Mouse (Mus musculus) midbrain, embryonic 14.5 days (tissue): ENCODE data around the gene Ubqln3. TPM values are rescaled to one million over a fixed set of nuclear protein-coding genes. Genes with fewer than 3 reads are reported as not detected.

ENCODE experiments used
- ATAC-seq: fragments of 200-750 bp; cut with Nextera tagmentation; 2 replicates; pipeline ENCODE4 v1.8.0; 2017; ENCODE audit warnings: moderate number of reproducible peaks, moderate library complexity; ENCODE audit not compliant: low FRiP score, low TSS enrichment
- DNase-seq: peaks from one replicate; pipeline ENCODE4 v3.0.0-alpha.2; 2015
- H3K27ac ChIP-seq: fragments of 300-500 bp; sonication (generic); replicated peaks from 2 replicates; pipeline ENCODE4 v1.5.1; 2014; ENCODE audit warnings: mild to moderate bottlenecking, low read depth, low read length, moderate library complexity
- H3K27me3 ChIP-seq: fragments of 300-500 bp; sonication (generic); 2 replicates; pipeline ENCODE4 v1.6.1; 2014; ENCODE audit warnings: low read length, control low read depth, mixed read lengths; ENCODE audit not compliant: control insufficient read depth, insufficient read depth
- H3K36me3 ChIP-seq: fragments of 300-500 bp; sonication (generic); 2 replicates; pipeline ENCODE4 v1.6.1; 2014; ENCODE audit warnings: low read length, control low read depth; ENCODE audit not compliant: control insufficient read depth, insufficient read depth
- H3K4me1 ChIP-seq: fragments of 300-500 bp; sonication (generic); 2 replicates; pipeline ENCODE4 v1.6.1; 2014; ENCODE audit warnings: mild to moderate bottlenecking, antibody characterized with exemption, low read length, control low read depth; ENCODE audit not compliant: control insufficient read depth, insufficient read depth
- H3K4me2 ChIP-seq: fragments of 300-500 bp; sonication (generic); 2 replicates; pipeline ENCODE4 v1.6.1; 2014; ENCODE audit warnings: mild to moderate bottlenecking, low read length, moderate library complexity
- H3K4me3 ChIP-seq: fragments of 300-500 bp; sonication (generic); replicated peaks from 2 replicates; pipeline ENCODE4 v1.5.1; 2014; ENCODE audit warnings: low read depth, low read length
- H3K9ac ChIP-seq: fragments of 300-500 bp; sonication (generic); replicated peaks from 2 replicates; pipeline ENCODE4 v1.6.1; 2014; ENCODE audit warnings: mild to moderate bottlenecking, low read length, moderate library complexity
- H3K9me3 ChIP-seq: fragments of 300-500 bp; sonication (generic); 2 replicates; pipeline ENCODE4 v1.6.1; 2016; ENCODE audit warnings: low read length, control low read depth, mixed read lengths; ENCODE audit not compliant: control insufficient read depth
- whole genome bisulfite sequencing: fragments of 180-500 bp; shearing (Covaris S2); extraction: QIAGEN DNeasy Blood & Tissue Kit; methylation state at CpG from one replicate; pipeline ENCODE4 v1.1.7; 2014; 5-methylcytosine and 5-hydroxymethylcytosine counted together
- polyA plus RNA-seq: library from polyadenylated mRNA; unstranded; fragments of >200 nt; fragmentation: Nextera tagmentation; extraction: Ambion mirVana; gene quantifications from 2 replicates; pipeline ENCODE4 v1.2.1, GENCODE M21; 2014

Ubqln3 gene
- polyA plus RNA-seq, 1 experiment from 2014 or later = not detected

DNA sequence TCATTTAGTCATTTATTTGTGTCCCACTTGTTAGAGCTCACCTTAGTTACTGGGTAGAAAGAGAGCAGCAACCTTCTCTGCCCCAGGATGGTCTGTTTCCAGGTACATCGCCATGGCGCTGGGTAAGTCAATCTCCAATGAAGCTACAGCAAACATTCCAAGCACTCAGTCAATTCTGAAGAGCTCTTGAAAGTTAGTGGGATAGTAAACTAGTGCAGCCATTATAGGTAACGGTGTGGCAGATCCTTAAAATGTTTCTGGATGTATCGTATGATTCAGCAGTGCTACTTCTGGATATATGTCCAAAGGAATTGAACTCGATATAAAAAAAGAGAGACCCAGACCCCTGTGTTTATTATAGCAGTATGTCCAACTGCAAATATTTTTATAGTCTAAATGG is 5.8 kb downstream of the Ubqln3 start, which contains the start of gene Olfr643:
TSS of gene Olfr643 (minus strand) at position 101 of the 400 bp plus-strand sequence.
- Histone ChIP-seq H3K27ac (no peak within 1 kb of the TSS), H3K4me3 (no peak within 1 kb of the TSS), H3K36me3 (no peaks in the 10 kb centered on the region), H3K4me2 (no peak within 1 kb of the TSS), H3K9ac (no peak within 1 kb of the TSS), H3K9me3 (no peaks in the 10 kb centered on the region), H3K4me1 (no peaks in the 10 kb centered on the region), H3K27me3 (no peaks in the 10 kb centered on the region)
- ATAC-seq (no peak), DNase-seq (no peak)
- WGBS = 90% methylated on average over 5 of the region's 5 CpGs

DNA sequence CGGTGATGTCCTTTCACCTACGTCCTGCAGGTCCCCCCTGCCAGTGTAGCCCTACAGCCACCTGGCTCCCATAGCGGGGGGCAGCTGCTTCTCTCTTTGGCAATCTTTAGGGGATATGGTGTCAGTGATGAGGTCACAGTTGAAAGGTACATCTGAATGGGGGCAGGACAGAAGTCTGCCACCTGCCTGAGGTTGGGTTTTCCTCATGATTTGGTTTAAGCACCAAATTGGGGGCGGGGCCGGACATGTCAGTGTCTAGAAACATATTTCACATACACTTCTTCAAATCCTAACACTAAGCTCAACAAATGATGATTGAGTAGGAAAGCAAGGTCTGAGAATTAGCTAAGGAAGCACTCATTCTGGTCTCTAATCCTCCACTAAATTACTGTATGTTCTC is 13.4 kb downstream of the Ubqln3 start, which contains the start of gene Ubqln5:
TSS of gene Ubqln5 (minus strand) at position 101 of the 400 bp plus-strand sequence.
- Histone ChIP-seq H3K27me3 (no peaks in the 10 kb centered on the region), H3K9me3 (no peaks in the 10 kb centered on the region), H3K4me3 (no peak within 1 kb of the TSS), H3K4me2 (no peak within 1 kb of the TSS), H3K9ac (no peak within 1 kb of the TSS), H3K27ac (no peak within 1 kb of the TSS), H3K36me3 (no peaks in the 10 kb centered on the region), H3K4me1 (no peaks in the 10 kb centered on the region)
- 95% methylated on average over 5 of the region's 5 CpGs for WGBS
- no peak for ATAC-seq
- DNase-seq = no peak

DNA sequence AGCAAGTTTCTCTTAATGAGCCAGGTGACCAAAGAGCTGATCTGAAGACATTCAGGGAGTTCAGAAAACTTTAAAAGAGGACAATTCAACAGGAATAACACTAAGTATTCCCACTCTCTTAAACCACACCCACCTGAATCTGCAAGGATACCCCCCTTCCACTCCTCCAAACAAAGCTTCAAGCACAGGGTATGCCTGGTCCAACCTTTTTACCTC is 38.4 kb downstream of the Ubqln3 start, which contains the start of gene Olfr646:
TSS of gene Olfr646 (plus strand) at position 117 of the 216 bp plus-strand sequence.
- no peaks in the 10 kb centered on the region for H3K36me3 ChIP-seq
- H3K9ac ChIP-seq = no peak within 1 kb of the TSS
- no peak within 1 kb of the TSS for H3K27ac ChIP-seq
- H3K9me3 ChIP-seq = no peaks in the 10 kb centered on the region
- H3K4me3 ChIP-seq = no peak within 1 kb of the TSS
- DNase-seq (no peak), ATAC-seq (no peak)
- no peaks in the 10 kb centered on the region for H3K4me1 ChIP-seq
- H3K4me2 ChIP-seq = no peak within 1 kb of the TSS
- no peaks in the 10 kb centered on the region for H3K27me3 ChIP-seq

DNA sequence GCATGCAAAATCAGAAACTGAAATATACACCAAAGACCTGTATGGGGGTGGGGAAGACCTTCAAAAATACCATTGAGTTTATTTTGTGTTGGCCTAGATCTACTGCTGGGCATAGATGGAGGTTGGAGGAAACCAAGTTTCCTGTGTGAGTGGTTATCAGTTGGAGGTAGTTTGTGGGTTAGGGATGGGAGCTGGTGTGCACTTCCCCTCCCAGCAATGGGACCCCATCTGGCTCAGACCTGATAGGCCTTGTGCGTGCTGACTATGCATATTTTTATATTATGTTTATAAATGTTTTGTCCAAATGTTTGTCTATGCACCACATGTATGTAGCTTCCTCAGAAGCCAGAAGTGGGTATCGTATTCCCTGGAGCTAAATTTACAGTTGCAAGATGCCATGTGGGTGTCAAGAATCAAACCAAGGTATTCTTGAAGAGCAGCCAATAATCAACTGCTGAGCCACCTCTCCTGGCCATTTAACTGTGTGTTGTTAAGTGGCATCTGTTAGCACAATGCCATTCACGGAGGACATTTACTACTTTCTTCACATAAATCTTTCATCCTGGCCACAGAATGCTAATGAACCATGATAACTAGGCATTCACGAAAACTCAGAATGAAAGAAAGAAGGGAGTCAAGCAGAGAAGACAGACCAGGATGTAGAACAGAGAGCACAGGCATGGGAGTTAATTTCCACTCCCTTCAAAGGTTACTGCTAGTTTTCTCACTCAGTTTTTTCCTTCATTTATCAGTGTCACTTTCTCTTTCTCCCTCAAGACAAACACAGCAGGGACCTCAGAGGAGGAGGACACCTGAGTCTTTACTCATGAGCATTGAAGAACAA is 38.9 kb downstream of the Ubqln3 start:
- H3K4me3 ChIP-seq = no peak overlapping the region
- no peaks in the 10 kb centered on the region for H3K9me3 ChIP-seq
- WGBS = 78% methylated on average over 4 of the region's 4 CpGs
- ATAC-seq (no peak), DNase-seq (no peak)
- H3K9ac ChIP-seq = no peak overlapping the region
- H3K4me2 ChIP-seq = no peak overlapping the region
- H3K4me1 ChIP-seq = no peaks in the 10 kb centered on the region
- H3K27ac ChIP-seq = no peak overlapping the region
- no peaks in the 10 kb centered on the region for H3K36me3 ChIP-seq
- H3K27me3 ChIP-seq = no peaks in the 10 kb centered on the region

Other genes starting within 250 kb of the Ubqln3 start
- not detected in 2 replicates for gene Olfr64, start 248.8 kb downstream of the Ubqln3 start, polyA plus RNA-seq
- gene Olfr65, start 239.8 kb downstream of the Ubqln3 start, polyA plus RNA-seq = not detected in 2 replicates
- gene Olfr631, start 214.5 kb downstream of the Ubqln3 start, polyA plus RNA-seq = not detected in 2 replicates
- gene Olfr632, start 208.9 kb downstream of the Ubqln3 start, polyA plus RNA-seq = not detected in 2 replicates
- gene Olfr633, start 198.8 kb downstream of the Ubqln3 start, polyA plus RNA-seq = not detected in 2 replicates
- gene Olfr635, start 172.1 kb downstream of the Ubqln3 start, polyA plus RNA-seq = not detected in 2 replicates
- gene Olfr638, start 144.5 kb downstream of the Ubqln3 start, polyA plus RNA-seq = not detected in 2 replicates
- not detected in 2 replicates for gene Olfr639, start 126.0 kb downstream of the Ubqln3 start, polyA plus RNA-seq
- gene Olfr640, start 117.7 kb downstream of the Ubqln3 start, polyA plus RNA-seq = not detected in 2 replicates
- not detected in 2 replicates for gene Olfr641, start 107.8 kb downstream of the Ubqln3 start, polyA plus RNA-seq
- gene Olfr642, start 90.6 kb downstream of the Ubqln3 start, polyA plus RNA-seq = not detected in 2 replicates
- gene 4930516K23Rik, start 81.8 kb downstream of the Ubqln3 start, polyA plus RNA-seq = not detected in 2 replicates
- gene Olfr644, start 71.4 kb downstream of the Ubqln3 start, polyA plus RNA-seq = not detected in 2 replicates
- not detected in 2 replicates for gene Olfr645, start 57.8 kb downstream of the Ubqln3 start, polyA plus RNA-seq
- not detected in 2 replicates for gene Olfr646, start 38.4 kb downstream of the Ubqln3 start, polyA plus RNA-seq
- gene Ubqln5, start 13.5 kb downstream of the Ubqln3 start, polyA plus RNA-seq = not detected in 2 replicates
- gene Olfr643, start 5.9 kb downstream of the Ubqln3 start, polyA plus RNA-seq = not detected in 2 replicates
- gene Ubqlnl, start 7.3 kb upstream of the Ubqln3 start, polyA plus RNA-seq = not detected in 2 replicates
- gene Olfm5, start 21.6 kb upstream of the Ubqln3 start, polyA plus RNA-seq = not detected in 2 replicates
- gene Olfr648, start 40.1 kb upstream of the Ubqln3 start, polyA plus RNA-seq = 0.50 and 0.74 TPM in 2 replicates
- gene Olfr649, start 52.7 kb upstream of the Ubqln3 start, polyA plus RNA-seq = not detected in 2 replicates
- 0.19 and 0.59 TPM in 2 replicates for gene Trim6, start 75.5 kb upstream of the Ubqln3 start, polyA plus RNA-seq
- gene Trim34a, start 101.2 kb upstream of the Ubqln3 start, polyA plus RNA-seq = 0.38 and 1.4 TPM in 2 replicates
- gene Trim5, start 144.8 kb upstream of the Ubqln3 start, polyA plus RNA-seq = 0.11 TPM in 1 of 2 replicates, not detected in the other
- gene Trim12a, start 172.2 kb upstream of the Ubqln3 start, polyA plus RNA-seq = 1.1 and 1.6 TPM in 2 replicates
- not detected in 2 replicates for gene Trim34b, start 186.2 kb upstream of the Ubqln3 start, polyA plus RNA-seq
- gene Trim12c, start 210.1 kb upstream of the Ubqln3 start, polyA plus RNA-seq = 1.0 and 1.4 TPM in 2 replicates
- 0.07 TPM in 1 of 2 replicates, not detected in the other for gene Trim30b, start 226.6 kb upstream of the Ubqln3 start, polyA plus RNA-seq